Mouse (Mus musculus) T-cell, adult 66 days (primary cell): ENCODE data around the gene Cyp3a41b. TPM values are rescaled to one million over a fixed set of nuclear protein-coding genes. Genes with fewer than 3 reads are reported as not detected.

Source experiments
- total RNA-seq, 2 experiments: library from RNA; stranded (reverse); gene quantifications; 3 replicates in 1 of 2; 4 replicates in 1 of 2; pipeline ENCODE4 v1.2.4; 2023

The Cyp3a41b gene
- total RNA-seq = not detected

GRCm38 (mm10) chr5:145584630-145585029 lies at the start of gene Cyp3a41b:
TSS of gene Cyp3a41b (minus strand) at chr5:145584730.

Other genes starting within 250 kb of the Cyp3a41b start
- not detected for gene Cyp3a57, start 239.5 kb downstream of the Cyp3a41b start, total RNA-seq
- gene Cyp3a16, start 115.0 kb downstream of the Cyp3a41b start, total RNA-seq = not detected
- gene Cyp3a41a, start 135.4 kb upstream of the Cyp3a41b start, total RNA-seq = not detected
- not detected for gene Cyp3a44, start 221.1 kb upstream of the Cyp3a41b start, total RNA-seq